Mouse (Mus musculus): ENCODE data around the gene Emp1. TPM values are rescaled to one million over a fixed set of nuclear protein-coding genes. Genes with fewer than 3 reads are reported as not detected.

Gene Emp1
- polyA plus RNA-seq, 1 experiment from 2014 or later: 1.5 TPM

GRCm38 (mm10) chr6:135369551-135369968 is 7.2 kb downstream of the Emp1 start:
- no peaks in the 10 kb centered on the region for H3K9me3 ChIP-seq (ENCODE audit: control insufficient read depth, low read length)
- no peaks in the 10 kb centered on the region for H3K4me1 ChIP-seq (replicated peaks; ENCODE audit: control insufficient read depth, insufficient read depth, low read length)
- ATAC-seq (replicated peaks; ENCODE audit: low FRiP score): no peak
- no peak overlapping the region for H3K4me2 ChIP-seq
- H3K36me3 ChIP-seq (ENCODE audit: control insufficient read depth, insufficient read depth, low read length): no peaks in the 10 kb centered on the region
- no peaks in the 10 kb centered on the region for H3K27me3 ChIP-seq (replicated peaks; ENCODE audit: control insufficient read depth, insufficient read depth, low read length)
- H3K9ac ChIP-seq (ENCODE audit: low read depth, low read length): no peak overlapping the region
- WGBS: 44% methylated on average over 5 of the region's 5 CpGs
- DNase-seq (ENCODE audit: low spot score): peak; percentile 39
- H3K27ac ChIP-seq (ENCODE audit: low read depth, low read length): no peak overlapping the region
- no peak overlapping the region for H3K4me3 ChIP-seq (ENCODE audit: low read depth, low read length)

DNA sequence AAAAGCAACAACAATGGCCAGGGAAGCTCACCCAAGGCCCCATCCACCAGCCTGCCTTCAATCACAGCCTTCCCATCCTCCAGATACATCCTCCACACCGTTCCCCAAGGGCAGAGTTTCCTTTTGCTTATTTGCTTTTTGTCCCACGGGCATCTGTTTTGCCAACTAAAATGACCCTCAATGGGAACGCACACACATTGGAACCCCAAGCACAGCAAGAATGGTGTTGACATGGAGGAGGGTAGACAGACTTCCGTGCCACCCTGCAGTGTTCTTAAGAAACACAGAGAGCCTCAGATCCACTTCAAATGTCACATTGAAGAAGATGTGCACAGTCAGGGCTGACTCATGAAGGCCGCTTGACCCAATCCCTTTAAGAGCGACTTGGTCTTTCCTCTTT is 8.6 kb downstream of the Emp1 start:
- Histone ChIP-seq H3K4me3 (ENCODE audit: low read depth, low read length) (no peak overlapping the region), H3K9me3 (ENCODE audit: control insufficient read depth, low read length) (no peaks in the 10 kb centered on the region), H3K4me1 (replicated peaks; ENCODE audit: control insufficient read depth, insufficient read depth, low read length) (no peaks in the 10 kb centered on the region), H3K27ac (ENCODE audit: low read depth, low read length) (no peak overlapping the region), H3K27me3 (replicated peaks; ENCODE audit: control insufficient read depth, insufficient read depth, low read length) (0 out of 2 replicates have a peak, but pooled peaks cover 2% of the 10 kb centered on the region), H3K36me3 (ENCODE audit: control insufficient read depth, insufficient read depth, low read length) (no peaks in the 10 kb centered on the region), H3K9ac (ENCODE audit: low read depth, low read length) (no peak overlapping the region), H3K4me2 (no peak overlapping the region)
- no peak for DNase-seq (ENCODE audit: low spot score)
- no peak for ATAC-seq (replicated peaks; ENCODE audit: low FRiP score)
- 81% methylated on average over 6 of the region's 6 CpGs for WGBS

DNA sequence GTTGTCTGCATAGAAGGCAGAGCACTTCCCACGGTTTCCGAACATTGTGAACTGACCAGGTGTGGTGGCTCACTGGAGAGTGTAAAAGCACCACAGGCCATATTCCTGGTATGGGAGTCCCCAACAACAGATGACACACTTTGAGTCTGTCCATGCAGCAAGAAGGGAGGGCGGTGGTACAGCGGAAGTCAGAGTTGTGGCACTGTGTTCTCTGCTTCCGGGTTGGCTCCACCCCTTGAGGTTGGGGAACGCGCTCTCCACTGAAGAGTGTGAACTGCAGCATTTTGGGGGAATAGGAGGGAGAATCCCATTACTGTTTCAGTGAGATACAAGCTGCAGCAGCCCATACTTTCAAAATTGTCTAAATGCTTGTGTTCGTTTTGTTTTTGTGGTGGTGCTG is 11.0 kb downstream of the Emp1 start:
- ATAC-seq (replicated peaks; ENCODE audit: low FRiP score) (no peak), DNase-seq (ENCODE audit: low spot score) (no peak)
- 72% methylated on average over 8 of the region's 8 CpGs for WGBS
- H3K27me3 ChIP-seq (replicated peaks; ENCODE audit: control insufficient read depth, insufficient read depth, low read length): 0 out of 2 replicates have a peak, but pooled peaks cover 3% of the 10 kb centered on the region
- H3K9ac ChIP-seq (ENCODE audit: low read depth, low read length): no peak overlapping the region
- 0 out of 2 replicates have a peak, but pooled peaks cover 3% of the 10 kb centered on the region for H3K4me1 ChIP-seq (replicated peaks; ENCODE audit: control insufficient read depth, insufficient read depth, low read length)
- no peak overlapping the region for H3K4me3 ChIP-seq (ENCODE audit: low read depth, low read length)
- H3K9me3 ChIP-seq (ENCODE audit: control insufficient read depth, low read length): no peaks in the 10 kb centered on the region
- H3K36me3 ChIP-seq (ENCODE audit: control insufficient read depth, insufficient read depth, low read length): no peaks in the 10 kb centered on the region
- H3K4me2 ChIP-seq: no peak overlapping the region
- H3K27ac ChIP-seq (ENCODE audit: low read depth, low read length): no peak overlapping the region

DNA sequence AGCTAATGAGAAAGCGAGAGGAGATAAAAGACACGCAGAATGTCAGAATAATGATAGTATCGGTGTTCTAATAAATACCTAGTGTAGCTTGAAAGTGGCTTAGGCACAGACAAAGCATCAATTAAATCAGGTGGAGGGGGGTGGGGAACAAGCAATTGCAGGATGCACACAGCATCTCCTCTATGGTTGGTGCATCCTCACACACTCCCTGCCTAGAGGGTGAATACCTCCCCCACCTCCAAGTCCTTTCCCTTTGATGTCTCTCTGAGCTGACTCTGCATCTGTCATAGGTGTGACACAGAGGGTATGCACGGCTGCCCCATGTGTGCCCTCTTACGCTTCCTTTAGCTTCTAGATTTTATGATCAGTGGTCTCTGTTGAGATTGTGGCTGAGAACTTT is 13.5 kb downstream of the Emp1 start:
- DNase-seq (ENCODE audit: low spot score) (no peak), ATAC-seq (replicated peaks; ENCODE audit: low FRiP score) (no peak)
- Histone ChIP-seq H3K4me2 (no peak overlapping the region), H3K9ac (ENCODE audit: low read depth, low read length) (no peak overlapping the region), H3K4me3 (ENCODE audit: low read depth, low read length) (no peak overlapping the region), H3K36me3 (ENCODE audit: control insufficient read depth, insufficient read depth, low read length) (no peaks in the 10 kb centered on the region), H3K27ac (ENCODE audit: low read depth, low read length) (no peak overlapping the region), H3K4me1 (replicated peaks; ENCODE audit: control insufficient read depth, insufficient read depth, low read length) (0 out of 2 replicates have a peak, but pooled peaks cover 3% of the 10 kb centered on the region), H3K9me3 (ENCODE audit: control insufficient read depth, low read length) (no peaks in the 10 kb centered on the region), H3K27me3 (replicated peaks; ENCODE audit: control insufficient read depth, insufficient read depth, low read length) (0 out of 2 replicates have a peak, but pooled peaks cover 3% of the 10 kb centered on the region)
- WGBS: 60% methylated on average over 5 of the region's 5 CpGs

DNA sequence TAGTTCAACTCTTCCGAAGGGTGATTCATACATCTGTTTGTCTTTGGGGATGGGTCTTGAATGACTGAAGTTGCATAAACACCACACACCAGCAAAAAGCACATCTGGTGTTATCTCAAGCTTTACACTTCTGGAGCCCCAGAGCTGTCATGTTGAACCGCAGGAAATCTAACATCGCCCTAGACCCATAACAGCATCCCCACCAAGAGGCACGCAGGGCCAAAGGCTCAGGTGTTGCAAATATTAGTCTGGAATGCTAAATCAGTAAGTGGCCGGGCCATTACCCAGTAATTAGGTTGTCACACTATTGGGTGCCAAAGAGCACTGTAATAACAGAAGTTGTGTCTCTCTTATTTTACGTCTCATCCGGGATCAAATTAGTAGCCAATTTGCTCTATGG is 13.9 kb downstream of the Emp1 start:
- ATAC-seq (replicated peaks; ENCODE audit: low FRiP score): no peak
- H3K4me3 ChIP-seq (ENCODE audit: low read depth, low read length): no peak overlapping the region
- H3K4me2 ChIP-seq: no peak overlapping the region
- 0 out of 2 replicates have a peak, but pooled peaks cover 3% of the 10 kb centered on the region for H3K27me3 ChIP-seq (replicated peaks; ENCODE audit: control insufficient read depth, insufficient read depth, low read length)
- H3K36me3 ChIP-seq (ENCODE audit: control insufficient read depth, insufficient read depth, low read length): no peaks in the 10 kb centered on the region
- DNase-seq (ENCODE audit: low spot score): no peak
- no peaks in the 10 kb centered on the region for H3K9me3 ChIP-seq (ENCODE audit: control insufficient read depth, low read length)
- H3K9ac ChIP-seq (ENCODE audit: low read depth, low read length): no peak overlapping the region
- 0 out of 2 replicates have a peak, but pooled peaks cover 3% of the 10 kb centered on the region for H3K4me1 ChIP-seq (replicated peaks; ENCODE audit: control insufficient read depth, insufficient read depth, low read length)
- no peak overlapping the region for H3K27ac ChIP-seq (ENCODE audit: low read depth, low read length)
- 75% methylated on average over 7 of the region's 7 CpGs for WGBS

DNA sequence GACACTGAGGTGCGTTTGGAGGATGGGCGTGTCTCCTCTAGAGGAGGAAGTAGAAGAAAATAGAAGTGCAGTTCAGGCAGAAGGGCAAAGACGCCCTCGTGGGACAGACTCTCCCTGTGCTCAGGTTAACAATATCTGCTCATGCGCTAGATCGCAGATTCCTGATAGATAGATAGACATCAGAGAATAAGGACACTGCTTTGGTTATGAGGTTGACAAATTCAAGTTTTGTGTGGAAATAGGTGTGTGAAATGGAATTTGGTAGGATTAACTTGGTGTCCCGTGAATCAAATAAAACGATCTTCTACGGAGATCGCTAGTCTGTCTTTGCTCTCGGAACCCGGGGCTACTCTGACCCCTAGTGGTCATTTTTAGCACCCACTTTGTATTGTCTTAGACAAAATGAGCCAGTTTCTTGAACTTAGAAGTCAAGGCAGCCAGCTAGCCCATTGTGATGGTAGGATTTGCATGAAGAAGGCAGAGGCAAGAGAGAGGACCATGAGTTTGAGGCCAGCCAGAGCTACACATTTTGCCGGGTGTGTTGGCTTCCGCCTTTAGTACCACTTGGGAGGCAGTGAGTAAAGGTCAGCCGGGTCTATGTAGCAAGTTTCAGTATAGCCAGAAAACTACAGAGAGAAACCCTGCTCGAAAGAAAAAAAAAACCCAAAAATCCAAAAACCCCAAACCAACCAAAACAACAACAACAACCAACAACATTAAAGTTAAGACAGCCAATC is 15.4 kb downstream of the Emp1 start:
- H3K4me3 ChIP-seq (ENCODE audit: low read depth, low read length): 0 out of 2 replicates have a peak overlapping the region, but pooled peaks have one; percentile 25

GRCm38 (mm10) chr6:135383919-135384318 is 21.6 kb downstream of the Emp1 start:
- Histone ChIP-seq H3K27ac (ENCODE audit: low read depth, low read length) (no peak overlapping the region), H3K9me3 (ENCODE audit: control insufficient read depth, low read length) (no peaks in the 10 kb centered on the region), H3K27me3 (replicated peaks; ENCODE audit: control insufficient read depth, insufficient read depth, low read length) (no peaks in the 10 kb centered on the region), H3K4me2 (no peak overlapping the region), H3K4me1 (replicated peaks; ENCODE audit: control insufficient read depth, insufficient read depth, low read length) (no peaks in the 10 kb centered on the region; the same call in 1 of the 2 replicates), H3K9ac (ENCODE audit: low read depth, low read length) (no peak overlapping the region), H3K36me3 (ENCODE audit: control insufficient read depth, insufficient read depth, low read length) (no peaks in the 10 kb centered on the region), H3K4me3 (ENCODE audit: low read depth, low read length) (no peak overlapping the region)
- no peak for DNase-seq (ENCODE audit: low spot score)
- no peak for ATAC-seq (replicated peaks; ENCODE audit: low FRiP score)

More for the DNA sequence above, 15.4 kb downstream of the Emp1 start:
- Histone ChIP-seq H3K36me3 (ENCODE audit: control insufficient read depth, insufficient read depth, low read length) (no peaks in the 10 kb centered on the region), H3K27ac (ENCODE audit: low read depth, low read length) (no peak overlapping the region), H3K27me3 (replicated peaks; ENCODE audit: control insufficient read depth, insufficient read depth, low read length) (0 out of 2 replicates have a peak, but pooled peaks cover 3% of the 10 kb centered on the region), H3K9me3 (ENCODE audit: control insufficient read depth, low read length) (no peaks in the 10 kb centered on the region), H3K9ac (ENCODE audit: low read depth, low read length) (no peak overlapping the region), H3K4me1 (replicated peaks; ENCODE audit: control insufficient read depth, insufficient read depth, low read length) (0 out of 2 replicates have a peak, but pooled peaks cover 3% of the 10 kb centered on the region), H3K4me2 (peak overlapping the region; percentile 60)
- ATAC-seq (replicated peaks; ENCODE audit: low FRiP score) (peak; percentile 65), DNase-seq (ENCODE audit: low spot score) (peak; percentile 52)
- WGBS: 21% methylated on average over 16 of the region's 16 CpGs

GRCm38 (mm10) chr6:135385738-135386459 is 23.6 kb downstream of the Emp1 start:
- Histone ChIP-seq H3K4me1 (replicated peaks; ENCODE audit: control insufficient read depth, insufficient read depth, low read length) (peaks cover 3% of the 10 kb centered on the region; the same call in 1 of the 2 replicates), H3K9me3 (ENCODE audit: control insufficient read depth, low read length) (no peaks in the 10 kb centered on the region), H3K4me2 (no peak overlapping the region), H3K4me3 (ENCODE audit: low read depth, low read length) (no peak overlapping the region), H3K36me3 (ENCODE audit: control insufficient read depth, insufficient read depth, low read length) (no peaks in the 10 kb centered on the region), H3K9ac (ENCODE audit: low read depth, low read length) (no peak overlapping the region), H3K27me3 (replicated peaks; ENCODE audit: control insufficient read depth, insufficient read depth, low read length) (no peaks in the 10 kb centered on the region), H3K27ac (ENCODE audit: low read depth, low read length) (no peak overlapping the region)
- WGBS: 67% methylated on average over 8 of the region's 8 CpGs
- DNase-seq (ENCODE audit: low spot score) (no peak), ATAC-seq (replicated peaks; ENCODE audit: low FRiP score) (no peak)
